Mouse (Mus musculus) naive thymus-derived CD4-positive, alpha-beta T cell, adult 2 months (primary cell): Measurements from ENCODE around the gene Emp3.

ENCODE experiments used
- DNase-seq: peaks from one replicate; pipeline ENCODE4 v3.0.0-alpha.2; 2011; ENCODE audit warnings: low read depth

Gene Emp3

DNA sequence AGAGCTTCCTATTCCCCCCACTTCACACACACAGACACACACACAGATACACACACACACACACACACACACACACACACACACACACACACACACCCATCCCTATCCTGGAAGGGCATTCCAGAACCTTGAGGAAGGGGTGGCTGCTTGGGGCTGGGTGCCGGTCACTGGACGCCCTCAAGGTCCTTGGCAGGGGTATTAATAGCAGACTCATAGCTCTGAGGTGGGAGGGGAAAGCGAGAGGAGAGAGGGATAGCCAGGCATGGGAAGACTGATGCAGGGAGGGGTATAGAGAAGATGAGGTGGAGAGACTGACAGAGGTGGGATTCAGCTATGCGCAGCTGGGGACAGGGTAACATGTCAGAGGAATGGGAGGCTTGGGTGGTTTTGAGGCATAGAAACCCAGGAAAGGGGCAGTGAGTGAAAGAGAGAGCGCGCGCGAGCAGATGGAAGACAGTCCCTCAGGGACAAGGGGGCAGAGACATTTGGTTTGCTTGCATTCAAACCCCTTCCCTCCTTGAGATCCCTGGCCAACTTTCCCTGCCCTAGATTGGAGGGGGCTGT lies 52.0 kb downstream of the Emp3 start:
- no peak for DNase-seq
